Mouse (Mus musculus) left cerebral cortex, postnatal 36 days (tissue): ENCODE measurements around the gene Kif2c. TPM values are rescaled to one million over a fixed set of nuclear protein-coding genes. Genes with fewer than 3 reads are reported as not detected.

Experiments used
- DNase-seq, 2 experiments: peaks; one replicate each; pipeline ENCODE4 v3.0.0; 2021 to 2022; ENCODE audit warnings: low spot score in 2 of 2, mixed read lengths in 1 of 2
- intact Hi-C: fragments of 180-260 bp; cut with DNase I; formaldehyde crosslinking; loops from one replicate; pipeline ENCODE4 v1.15.1; 2025
- microRNA-seq: library from miRNA; unstranded; fragments of <30 nt; microRNA quantifications from one replicate; pipeline ENCODE4 v1.2.0, GENCODE M21; 2022
- total RNA-seq, 2 experiments: library from RNA; stranded (reverse); gene quantifications; 2 replicates each; pipeline ENCODE4 v1.2.3; 2021

The Kif2c gene
- total RNA-seq, 2 experiments from 2014 or later = 0.54 TPM; not detected in 1

- intact Hi-C loops = loop anchor here (5.0 to 10.0 kb wide), 2 partner anchors 122 to 299 kb away; partner anchors contain the start of gene Hpdl
- no peak for DNase-seq
Measured at GRCm38 (mm10) chr4:117124218-117124517, 58.3 kb downstream of the Kif2c start.

GRCm38 (mm10) chr4:117123546-117124217, 58.8 kb downstream of the Kif2c start:
- intact Hi-C loops = loop anchor here (5.0 to 10.0 kb wide), 2 partner anchors 121 to 299 kb away; partner anchors contain the start of gene Hpdl

DNA sequence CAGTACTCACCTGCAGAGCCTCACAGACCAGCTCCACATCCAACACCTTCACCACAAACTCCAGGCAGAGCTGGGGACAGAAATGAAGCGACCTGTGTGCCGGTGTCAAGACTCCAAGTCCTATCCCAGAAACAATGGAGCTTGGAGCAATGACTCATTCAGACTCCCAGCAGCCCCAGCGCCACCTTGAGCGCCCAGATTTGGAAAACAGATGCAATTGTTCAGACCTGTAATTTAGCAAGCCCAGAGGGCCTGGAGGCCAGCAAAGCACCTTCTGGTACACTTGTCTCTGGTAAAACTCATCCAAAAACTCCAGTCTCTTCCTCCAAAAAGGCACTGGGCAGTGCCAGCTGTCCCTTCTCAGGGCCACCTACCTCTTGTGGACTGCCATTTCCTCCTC, 60.2 kb downstream of the Kif2c start:
- DNase-seq = no peak
- intact Hi-C loops = loop anchor here (5.0 to 10.0 kb wide), 2 partner anchors 120 to 297 kb away; partner anchors contain the start of gene Hpdl

More at GRCm38 (mm10) chr4:117123546-117124217, 58.8 kb downstream of the Kif2c start:
- DNase-seq = no peak

- peak; percentile 95 for DNase-seq
- intact Hi-C loops = loop anchor here (5.0 to 10.0 kb wide), 2 partner anchors 118 to 296 kb away; partner anchors contain the start of gene Hpdl
Measured at GRCm38 (mm10) chr4:117120445-117121414, 61.7 kb downstream of the Kif2c start.

GRCm38 (mm10) chr4:117120052-117120444, 62.4 kb downstream of the Kif2c start:
- no peak for DNase-seq
- intact Hi-C loops = loop anchor here (5.0 to 10.0 kb wide), 2 partner anchors 118 to 295 kb away; partner anchors contain the start of gene Hpdl

GRCm38 (mm10) chr4:117119636-117120035, 62.8 kb downstream of the Kif2c start:
- intact Hi-C loops = loop anchor here (5.0 to 10.0 kb wide), 2 partner anchors 117 to 295 kb away; partner anchors contain the start of gene Hpdl
- DNase-seq = no peak

GRCm38 (mm10) chr4:117117931-117118330, 64.5 kb downstream of the Kif2c start:
- DNase-seq = no peak
- intact Hi-C loops = no loop called here

- intact Hi-C loops = no loop called here
- no peak for DNase-seq
Measured at GRCm38 (mm10) chr4:117115592-117115991, 66.8 kb downstream of the Kif2c start.

- no peak for DNase-seq
- intact Hi-C loops = no loop called here
Measured at GRCm38 (mm10) chr4:117113237-117113636, 69.2 kb downstream of the Kif2c start.

DNA sequence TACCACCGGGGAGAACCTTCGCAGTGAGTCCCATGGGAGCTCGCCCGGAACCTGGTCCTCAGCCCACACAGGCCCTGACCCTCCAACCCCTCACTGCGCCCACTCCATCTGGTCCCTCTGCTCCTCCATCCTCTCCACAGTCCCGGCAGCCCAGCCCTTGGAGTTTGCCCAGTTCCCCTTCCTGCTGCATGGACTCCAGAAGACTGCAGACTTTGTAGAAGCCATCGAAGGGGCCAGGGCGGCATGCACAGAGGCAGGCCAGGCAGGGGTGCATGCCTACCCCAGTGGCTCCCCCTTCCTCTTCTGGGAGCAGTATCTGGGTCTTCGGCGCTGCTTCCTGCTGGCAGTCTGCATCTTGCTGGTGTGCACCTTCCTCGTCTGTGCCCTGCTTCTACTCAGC, 71.5 kb downstream of the Kif2c start:
- no peak for DNase-seq
- intact Hi-C loops = no loop called here

- DNase-seq = no peak
- intact Hi-C loops = no loop called here
Measured at GRCm38 (mm10) chr4:117110249-117110648, 72.2 kb downstream of the Kif2c start.

Small RNA genes lying within 50 kb of the gene (microRNA-seq; reads per million reads assigned to microRNA genes)
- gene Gm22398 = not detected

Other genes starting within 250 kb of the Kif2c start
- gene Urod, start 188.2 kb downstream of the Kif2c start, total RNA-seq = 10 to 100 TPM; 60.9 to 63.5 TPM
- 10 to 100 TPM; 41.5 to 45.7 TPM for gene Hectd3, start 187.3 kb downstream of the Kif2c start, total RNA-seq
- gene Eif2b3, start 163.2 kb downstream of the Kif2c start, total RNA-seq = 10 to 100 TPM; 16.1 to 21.6 TPM
- gene Ptch2, start 86.6 kb downstream of the Kif2c start, total RNA-seq = 1 to 10 TPM; 1.4 to 1.9 TPM
- 10 to 100 TPM; 12.2 to 12.5 TPM for gene Btbd19, start 56.9 kb downstream of the Kif2c start, total RNA-seq
- gene Tctex1d4, start 55.8 kb downstream of the Kif2c start, total RNA-seq = not detected
- gene Plk3, start 48.7 kb downstream of the Kif2c start, total RNA-seq = 10 to 100 TPM; 12.0 to 13.9 TPM
- 100 to 1,000 TPM; 465 to 510 TPM for gene Rps8, start 26.4 kb downstream of the Kif2c start, total RNA-seq
- 1 to 10 TPM; 4.1 to 5.6 TPM for gene Tmem53, start 69.3 kb upstream of the Kif2c start, total RNA-seq
- under 1 TPM; 0.45 to 0.72 TPM for gene Armh1, start 69.5 kb upstream of the Kif2c start, total RNA-seq